Mouse (Mus musculus): ENCODE measurements around the gene Cep164. TPM values are rescaled to one million over a fixed set of nuclear protein-coding genes. Genes with fewer than 3 reads are reported as not detected.
A peak's percentile ranks its signal among the peaks of the same experiment; 100 is the strongest.

The Cep164 gene
- polyA plus RNA-seq (2012; rRNA removed) = 30.5 and 32.5 TPM in 2 replicates

DNA sequence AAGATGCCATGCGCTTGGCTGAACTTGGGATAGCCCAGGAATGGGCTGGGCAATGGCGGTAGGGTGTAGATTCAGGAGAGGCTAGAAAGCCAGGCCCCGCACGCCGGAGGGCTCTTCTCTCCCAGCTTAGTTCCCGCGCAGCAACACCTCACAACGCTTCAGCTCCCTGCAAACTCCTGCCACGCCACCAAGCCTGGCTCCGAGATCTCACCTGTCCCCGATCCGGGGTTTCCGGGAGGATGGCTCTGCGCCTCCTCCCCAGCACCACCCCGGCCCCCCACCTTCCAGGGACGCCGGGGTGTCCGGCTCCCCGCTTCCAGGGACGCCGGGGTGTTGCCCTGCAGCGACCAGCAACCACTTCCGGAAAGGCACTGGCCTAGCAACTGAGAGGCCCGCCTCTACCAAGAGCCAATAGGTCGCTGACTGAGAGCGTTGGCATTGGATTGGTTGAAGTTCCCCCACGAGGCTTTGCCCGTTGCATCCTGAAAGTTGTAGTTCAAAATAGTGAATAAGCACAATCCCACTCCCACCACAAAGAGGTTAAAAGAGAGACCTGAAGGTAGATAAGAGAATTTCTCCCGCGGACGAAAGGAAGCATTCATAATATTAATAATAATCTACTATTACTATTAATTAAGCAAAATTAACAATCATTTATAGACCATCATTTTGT, at the start of gene Cep164:
Gene Cep164, minus strand, starts transcription at position 401 of the 673 bp plus-strand sequence.
- DNase-seq = peak; percentile 88 to 91
- TF ChIP-seq CTCF (IDR thresholded peaks at IDR 0.05; ENCODE audit: borderline replicate concordance, insufficient read depth, low read depth, low read length) (no peak), POLR2A (IDR thresholded peaks at IDR 0.05; ENCODE audit: borderline replicate concordance, insufficient read depth, low read length) (peak; percentile 29; the same call in 1 of the 2 replicates)
- no peaks in the 10 kb centered on the region for H3K27me3 ChIP-seq (ENCODE audit: control insufficient read depth, insufficient read depth, low read length)
- under 1% methylated on average over 31 of the region's 31 CpGs for WGBS
- H3K4me3 ChIP-seq (replicated peaks; ENCODE audit: insufficient read depth, low read depth, low read length) = peak within 1 kb of the TSS; percentile 77
- H3K27ac ChIP-seq (ENCODE audit: insufficient read depth, low read length) = peak within 1 kb of the TSS; percentile 4
- no peaks in the 10 kb centered on the region; the same call in 1 of the 2 replicates for H3K4me1 ChIP-seq (ENCODE audit: control insufficient read depth, insufficient read depth, low read length)

DNA sequence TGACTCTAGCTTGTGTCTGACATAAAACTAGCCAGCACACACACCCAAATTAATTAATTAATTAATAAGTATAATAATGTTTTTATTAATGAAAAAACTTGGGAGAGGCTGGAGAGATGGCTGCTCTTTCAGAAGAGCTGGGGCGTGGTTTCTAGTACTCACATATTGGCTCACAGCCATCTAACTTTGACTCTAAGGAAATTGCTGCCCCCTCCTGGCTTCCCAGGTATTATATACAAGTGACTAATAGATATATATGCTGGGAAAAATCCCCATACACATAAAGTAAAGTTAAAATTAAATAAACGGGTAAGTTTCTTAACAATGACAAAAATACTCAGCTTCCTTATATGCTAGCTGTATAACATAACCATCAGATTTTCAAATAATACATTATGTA, 49.4 kb upstream of the Cep164 start:
- TF ChIP-seq POLR2A (IDR thresholded peaks at IDR 0.05; ENCODE audit: borderline replicate concordance, insufficient read depth, low read length) = no peak
- no peak for TF ChIP-seq CTCF (IDR thresholded peaks at IDR 0.05; ENCODE audit: borderline replicate concordance, insufficient read depth, low read depth, low read length)
- no peaks in the 10 kb centered on the region for H3K27me3 ChIP-seq (ENCODE audit: control insufficient read depth, insufficient read depth, low read length)
- 66% methylated on average over 2 of the region's 2 CpGs for WGBS

DNA sequence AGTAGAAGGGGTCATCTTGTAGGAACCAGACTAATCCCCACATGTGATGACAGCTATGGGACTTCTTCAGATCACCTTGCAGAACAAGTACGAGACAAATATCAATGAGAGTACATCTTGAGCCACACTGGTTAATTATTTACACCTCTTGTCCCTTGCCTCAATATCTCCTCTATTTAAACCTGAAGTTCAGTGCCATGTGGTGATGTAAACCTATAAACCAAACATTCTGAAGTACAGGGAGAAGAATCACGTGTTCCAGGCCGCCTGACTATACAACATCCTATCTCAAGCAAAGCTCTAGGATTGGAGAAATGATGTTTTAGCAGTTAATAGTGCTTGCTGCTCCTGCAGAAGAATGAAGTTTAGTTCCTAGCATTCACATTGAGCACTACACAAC, 41.8 kb upstream of the Cep164 start:
- no peak overlapping the region for H3K27ac ChIP-seq (ENCODE audit: insufficient read depth, low read length)
- no peaks in the 10 kb centered on the region for H3K4me1 ChIP-seq (ENCODE audit: control insufficient read depth, insufficient read depth, low read length)
- H3K4me3 ChIP-seq (replicated peaks; ENCODE audit: insufficient read depth, low read depth, low read length) = no peak overlapping the region
- 95% methylated on average over 3 of the region's 3 CpGs for WGBS
- TF ChIP-seq POLR2A (IDR thresholded peaks at IDR 0.05; ENCODE audit: borderline replicate concordance, insufficient read depth, low read length) (no peak), CTCF (IDR thresholded peaks at IDR 0.05; ENCODE audit: borderline replicate concordance, insufficient read depth, low read depth, low read length) (no peak)
- H3K27me3 ChIP-seq (ENCODE audit: control insufficient read depth, insufficient read depth, low read length) = no peaks in the 10 kb centered on the region
- no peak for DNase-seq

More for the DNA sequence above, 49.4 kb upstream of the Cep164 start:
- DNase-seq = no peak
- Histone ChIP-seq H3K4me1 (ENCODE audit: control insufficient read depth, insufficient read depth, low read length) (no peaks in the 10 kb centered on the region), H3K27ac (ENCODE audit: insufficient read depth, low read length) (no peak overlapping the region), H3K4me3 (replicated peaks; ENCODE audit: insufficient read depth, low read depth, low read length) (no peak overlapping the region)

DNA sequence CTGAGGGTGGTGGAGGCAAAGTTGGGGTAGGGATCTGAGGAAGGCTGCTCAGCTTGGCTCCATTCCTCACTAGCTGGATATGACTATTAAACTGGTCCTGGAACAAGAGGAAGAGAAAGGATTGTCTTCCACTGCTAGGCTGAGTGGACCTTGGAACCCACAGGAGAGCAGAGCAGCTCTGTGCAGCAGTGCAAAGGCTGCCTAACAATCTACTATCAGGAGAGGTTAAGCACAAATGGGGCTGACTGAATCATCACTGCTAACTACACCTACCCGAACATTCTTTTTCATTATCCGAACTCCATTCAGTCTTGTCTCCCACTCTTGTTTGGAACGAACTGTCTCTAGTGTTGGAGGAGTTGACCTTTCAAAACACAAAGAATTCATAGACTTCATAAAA, 40.7 kb upstream of the Cep164 start:
- H3K4me3 ChIP-seq (replicated peaks; ENCODE audit: insufficient read depth, low read depth, low read length) = no peak overlapping the region
- no peaks in the 10 kb centered on the region for H3K27me3 ChIP-seq (ENCODE audit: control insufficient read depth, insufficient read depth, low read length)
- no peak for DNase-seq
- WGBS = 96% methylated on average over 3 of the region's 3 CpGs
- no peak for TF ChIP-seq CTCF (IDR thresholded peaks at IDR 0.05; ENCODE audit: borderline replicate concordance, insufficient read depth, low read depth, low read length)
- TF ChIP-seq POLR2A (IDR thresholded peaks at IDR 0.05; ENCODE audit: borderline replicate concordance, insufficient read depth, low read length) = no peak
- H3K27ac ChIP-seq (ENCODE audit: insufficient read depth, low read length) = no peak overlapping the region
- no peaks in the 10 kb centered on the region for H3K4me1 ChIP-seq (ENCODE audit: control insufficient read depth, insufficient read depth, low read length)

DNA sequence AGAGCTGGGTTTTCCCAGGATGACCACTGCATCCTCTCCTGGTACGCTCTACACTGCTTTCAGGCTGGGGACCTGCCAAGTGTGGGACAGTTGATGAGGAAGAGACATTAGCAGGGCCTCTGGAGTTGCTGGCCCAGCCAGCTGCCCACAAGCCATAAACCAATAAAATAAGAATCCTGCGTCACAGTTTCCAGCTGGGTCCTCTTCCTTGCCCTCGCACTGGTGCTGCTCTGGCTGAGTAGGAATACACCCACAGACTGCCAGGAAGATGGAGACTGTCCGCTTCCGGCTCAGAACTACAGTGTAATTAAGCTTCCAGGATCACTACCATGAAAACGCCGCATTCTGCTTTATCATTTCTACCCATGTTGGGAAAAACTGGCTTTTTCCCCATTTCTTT, 33.3 kb upstream of the Cep164 start:
- 80% methylated on average over 7 of the region's 7 CpGs for WGBS
- no peak overlapping the region for H3K27ac ChIP-seq (ENCODE audit: insufficient read depth, low read length)
- H3K27me3 ChIP-seq (ENCODE audit: control insufficient read depth, insufficient read depth, low read length) = no peaks in the 10 kb centered on the region
- H3K4me1 ChIP-seq (ENCODE audit: control insufficient read depth, insufficient read depth, low read length) = no peaks in the 10 kb centered on the region
- no peak overlapping the region for H3K4me3 ChIP-seq (replicated peaks; ENCODE audit: insufficient read depth, low read depth, low read length)
- TF ChIP-seq CTCF (IDR thresholded peaks at IDR 0.05; ENCODE audit: borderline replicate concordance, insufficient read depth, low read depth, low read length) = no peak
- TF ChIP-seq POLR2A (IDR thresholded peaks at IDR 0.05; ENCODE audit: borderline replicate concordance, insufficient read depth, low read length) = no peak
- DNase-seq = no peak

DNA sequence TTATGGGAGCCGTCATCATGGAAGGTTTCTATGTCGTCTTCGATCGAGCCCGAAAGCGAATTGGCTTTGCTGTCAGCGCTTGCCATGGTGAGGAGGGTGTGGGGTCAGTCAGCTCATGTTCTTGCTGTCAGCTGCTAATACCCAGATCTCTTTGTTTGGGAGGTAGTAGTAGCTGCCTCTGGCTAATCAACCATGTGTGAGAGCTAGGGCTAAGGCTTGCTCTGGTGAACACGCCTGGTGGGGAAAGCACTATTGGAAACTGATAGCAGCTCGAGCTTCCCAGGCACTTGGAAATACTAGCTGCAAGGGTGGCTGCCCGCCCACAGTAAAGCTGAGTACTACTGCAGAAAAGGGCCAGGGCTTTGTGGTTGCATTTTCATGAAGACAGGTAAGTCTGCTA, 30.9 kb upstream of the Cep164 start:
- no peak overlapping the region for H3K27ac ChIP-seq (ENCODE audit: insufficient read depth, low read length)
- H3K4me3 ChIP-seq (replicated peaks; ENCODE audit: insufficient read depth, low read depth, low read length) = no peak overlapping the region
- no peaks in the 10 kb centered on the region for H3K27me3 ChIP-seq (ENCODE audit: control insufficient read depth, insufficient read depth, low read length)
- DNase-seq = no peak
- no peaks in the 10 kb centered on the region for H3K4me1 ChIP-seq (ENCODE audit: control insufficient read depth, insufficient read depth, low read length)
- WGBS = 92% methylated on average over 10 of the region's 10 CpGs
- TF ChIP-seq POLR2A (IDR thresholded peaks at IDR 0.05; ENCODE audit: borderline replicate concordance, insufficient read depth, low read length) (no peak), CTCF (IDR thresholded peaks at IDR 0.05; ENCODE audit: borderline replicate concordance, insufficient read depth, low read depth, low read length) (no peak)

DNA sequence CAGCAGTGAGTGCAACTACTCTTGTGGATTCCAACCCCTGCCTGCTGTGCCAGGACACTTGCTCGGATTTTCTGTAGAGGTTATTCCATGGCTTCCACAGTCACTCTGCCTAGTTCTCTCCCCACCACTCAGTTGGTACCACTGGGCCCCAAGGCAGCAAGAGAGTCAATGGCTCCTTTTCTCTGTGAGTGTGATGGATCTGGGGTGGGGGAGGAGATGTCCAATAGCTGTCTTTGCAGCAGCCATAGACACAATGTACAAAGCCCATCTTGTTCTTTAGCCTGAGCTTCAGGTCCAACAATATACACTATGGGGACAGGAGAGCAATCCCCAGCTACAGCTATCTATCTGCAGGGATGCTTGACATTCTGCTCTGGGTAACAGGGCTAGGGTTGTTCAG, 25.6 kb upstream of the Cep164 start:
- Histone ChIP-seq H3K27me3 (ENCODE audit: control insufficient read depth, insufficient read depth, low read length) (no peaks in the 10 kb centered on the region), H3K4me3 (replicated peaks; ENCODE audit: insufficient read depth, low read depth, low read length) (no peak overlapping the region), H3K27ac (ENCODE audit: insufficient read depth, low read length) (peak overlapping the region; percentile 13; the same call in 1 of the 2 replicates), H3K4me1 (ENCODE audit: control insufficient read depth, insufficient read depth, low read length) (peaks cover 15% of the 10 kb centered on the region)
- no peak for DNase-seq
- 50% methylated on average over 1 of the region's 1 CpGs for WGBS
- TF ChIP-seq POLR2A (IDR thresholded peaks at IDR 0.05; ENCODE audit: borderline replicate concordance, insufficient read depth, low read length) = no peak
- TF ChIP-seq CTCF (IDR thresholded peaks at IDR 0.05; ENCODE audit: borderline replicate concordance, insufficient read depth, low read depth, low read length) = no peak

DNA sequence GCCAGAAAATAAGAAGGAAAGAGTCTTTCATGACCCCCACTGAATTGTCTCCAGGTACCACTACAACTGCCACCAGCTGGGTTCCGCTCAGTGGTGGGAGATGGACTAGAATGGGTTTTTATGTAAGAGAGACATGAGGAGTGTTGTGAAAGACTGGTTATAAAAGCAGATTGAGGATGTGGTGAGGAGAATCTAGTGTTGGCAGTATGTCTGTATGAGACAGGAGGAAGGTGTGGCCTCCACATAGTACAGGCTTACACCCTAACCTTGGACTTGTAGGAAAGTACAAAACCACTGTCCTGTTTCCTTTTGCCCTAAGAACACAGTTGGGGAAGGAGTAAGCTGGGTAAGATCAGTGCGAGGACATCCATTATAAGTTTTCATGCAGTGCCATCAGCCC, 25.2 kb upstream of the Cep164 start:
- peak overlapping the region; percentile 7; the same call in 1 of the 2 replicates for H3K27ac ChIP-seq (ENCODE audit: insufficient read depth, low read length)
- TF ChIP-seq CTCF (IDR thresholded peaks at IDR 0.05; ENCODE audit: borderline replicate concordance, insufficient read depth, low read depth, low read length) (no peak), POLR2A (IDR thresholded peaks at IDR 0.05; ENCODE audit: borderline replicate concordance, insufficient read depth, low read length) (no peak)
- no peaks in the 10 kb centered on the region for H3K27me3 ChIP-seq (ENCODE audit: control insufficient read depth, insufficient read depth, low read length)
- no peak for DNase-seq
- 97% methylated on average over 2 of the region's 2 CpGs for WGBS
- peaks cover 17% of the 10 kb centered on the region for H3K4me1 ChIP-seq (ENCODE audit: control insufficient read depth, insufficient read depth, low read length)
- H3K4me3 ChIP-seq (replicated peaks; ENCODE audit: insufficient read depth, low read depth, low read length) = no peak overlapping the region
